Mouse (Mus musculus): ENCODE measurements around the gene Csmd2. TPM values are rescaled to one million over a fixed set of nuclear protein-coding genes. Genes with fewer than 3 reads are reported as not detected.

Gene Csmd2
- polyA plus RNA-seq, 2 experiments = 0.22 to 0.33 TPM

DNA sequence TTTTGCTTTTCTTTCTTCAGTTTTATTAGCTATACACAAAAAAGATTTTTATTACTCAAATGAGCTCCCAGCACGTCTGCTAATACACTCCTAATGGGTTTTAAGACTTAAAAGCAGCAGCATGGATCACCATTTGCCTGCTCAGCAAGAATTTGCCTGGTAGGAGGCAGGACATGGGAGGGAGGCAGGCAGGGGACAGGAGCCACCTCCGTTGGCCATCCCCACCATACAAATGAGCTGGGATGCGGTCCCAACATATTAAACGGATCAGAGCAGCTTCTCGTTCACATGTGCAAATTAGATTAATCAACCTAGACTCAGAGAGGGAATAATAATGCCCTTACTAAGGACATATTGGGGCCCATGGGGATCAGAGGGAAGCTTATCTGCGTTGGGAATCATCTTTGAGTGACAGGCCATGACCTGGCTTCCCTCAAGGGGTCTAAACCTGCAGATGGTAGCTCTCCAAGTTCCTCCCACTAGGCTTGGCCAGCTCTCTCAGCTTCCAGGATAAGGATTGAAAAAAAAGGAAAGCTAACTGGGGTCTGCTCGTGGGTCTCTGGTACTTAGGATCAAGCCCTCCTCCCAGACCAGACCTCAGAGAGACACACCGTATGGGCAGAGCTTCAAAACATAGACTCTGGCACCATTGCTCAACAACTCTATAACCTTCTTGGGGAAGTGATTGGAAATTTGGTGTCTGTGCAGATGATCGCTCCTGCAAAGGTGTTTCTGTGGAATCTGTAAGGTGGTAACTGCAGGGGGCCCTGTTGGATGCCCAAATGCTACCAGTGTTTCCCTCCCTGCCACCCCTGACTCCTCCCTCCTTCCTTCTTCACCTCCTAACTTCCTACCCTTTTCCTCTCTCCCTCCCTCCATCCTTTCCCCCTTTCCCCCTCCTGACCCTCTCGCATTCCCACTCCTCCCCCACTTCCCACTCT, 153.8 kb downstream of the Csmd2 start:
- no peak for ATAC-seq (ENCODE audit: low FRiP score, low read depth)
- no peak overlapping the region for H3K4me2 ChIP-seq (replicated peaks; ENCODE audit: low read depth, low read length, severe bottlenecking)
- H3K27me3 ChIP-seq (ENCODE audit: control insufficient read depth, insufficient read depth, low read length) = no peaks in the 10 kb centered on the region
- no peak overlapping the region for H3K4me3 ChIP-seq (replicated peaks; ENCODE audit: low read length)
- no peak for TF ChIP-seq POLR2A (IDR thresholded peaks at IDR 0.05; ENCODE audit: borderline replicate concordance, extremely low read depth, insufficient read depth, insufficient read length)
- H3K36me3 ChIP-seq (ENCODE audit: control insufficient read depth, insufficient read depth, low read length) = no peaks in the 10 kb centered on the region
- 60% methylated on average over 10 of the region's 10 CpGs for WGBS
- DNase-seq (ENCODE audit: low spot score) = no peak
- H3K4me1 ChIP-seq (ENCODE audit: control insufficient read depth, insufficient read depth, low read length) = no peaks in the 10 kb centered on the region
- no peak overlapping the region for H3K27ac ChIP-seq (replicated peaks; ENCODE audit: low read depth, low read length)
- no peaks in the 10 kb centered on the region for H3K9me3 ChIP-seq (ENCODE audit: control insufficient read depth, low read length)
- H3K9ac ChIP-seq (ENCODE audit: low read depth, low read length, severe bottlenecking) = no peak overlapping the region

DNA sequence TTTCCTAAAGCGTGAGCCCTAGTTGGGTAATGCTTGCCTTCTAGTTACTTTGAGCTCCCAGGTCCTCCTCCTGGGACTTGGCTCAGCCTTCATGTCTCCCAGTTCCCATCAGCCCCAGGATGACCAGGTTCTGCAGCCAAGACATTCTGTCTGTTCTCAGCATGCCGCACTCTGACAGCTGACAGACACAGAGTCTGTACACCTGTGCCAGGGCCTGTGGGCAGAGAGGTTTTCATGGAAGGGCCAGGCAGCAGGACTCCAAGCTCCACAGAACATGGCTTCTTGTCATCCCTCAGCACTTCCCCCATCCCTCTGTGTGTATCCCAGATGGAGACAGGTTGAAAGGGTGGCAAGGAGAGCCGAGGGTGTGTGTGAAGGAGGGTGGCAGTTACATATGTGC, 154.6 kb downstream of the Csmd2 start:
- Histone ChIP-seq H3K27ac (replicated peaks; ENCODE audit: low read depth, low read length) (no peak overlapping the region), H3K9ac (ENCODE audit: low read depth, low read length, severe bottlenecking) (no peak overlapping the region), H3K9me3 (ENCODE audit: control insufficient read depth, low read length) (no peaks in the 10 kb centered on the region), H3K27me3 (ENCODE audit: control insufficient read depth, insufficient read depth, low read length) (no peaks in the 10 kb centered on the region), H3K4me1 (ENCODE audit: control insufficient read depth, insufficient read depth, low read length) (no peaks in the 10 kb centered on the region), H3K4me2 (replicated peaks; ENCODE audit: low read depth, low read length, severe bottlenecking) (no peak overlapping the region), H3K36me3 (ENCODE audit: control insufficient read depth, insufficient read depth, low read length) (no peaks in the 10 kb centered on the region), H3K4me3 (replicated peaks; ENCODE audit: low read length) (no peak overlapping the region)
- no peak for TF ChIP-seq POLR2A (IDR thresholded peaks at IDR 0.05; ENCODE audit: borderline replicate concordance, extremely low read depth, insufficient read depth, insufficient read length)
- 80% methylated on average over 3 of the region's 3 CpGs for WGBS
- no peak for ATAC-seq (ENCODE audit: low FRiP score, low read depth)
- DNase-seq (ENCODE audit: low spot score) = no peak

DNA sequence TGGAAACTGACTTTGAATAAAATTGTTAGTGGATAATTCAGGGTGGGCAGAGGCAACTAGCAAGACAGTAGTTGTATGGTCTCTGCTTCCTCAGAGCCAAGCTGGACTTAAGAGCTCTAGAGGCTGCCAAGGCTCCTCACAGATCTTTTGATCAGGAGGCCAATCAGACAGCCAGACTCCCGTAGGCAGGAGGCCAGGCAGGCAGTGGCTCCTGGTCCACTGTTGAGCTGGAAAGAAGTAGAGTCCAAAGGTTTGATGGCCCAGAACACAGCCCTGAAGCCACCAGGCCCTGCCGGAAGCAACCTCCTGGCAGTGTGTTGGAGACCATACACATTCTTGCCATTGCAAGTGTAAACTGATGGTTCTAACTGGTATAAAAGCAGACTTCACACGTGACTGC, 155.5 kb downstream of the Csmd2 start:
- no peak for TF ChIP-seq POLR2A (IDR thresholded peaks at IDR 0.05; ENCODE audit: borderline replicate concordance, extremely low read depth, insufficient read depth, insufficient read length)
- 78% methylated on average over 3 of the region's 3 CpGs for WGBS
- ATAC-seq (ENCODE audit: low FRiP score, low read depth) = no peak

DNA sequence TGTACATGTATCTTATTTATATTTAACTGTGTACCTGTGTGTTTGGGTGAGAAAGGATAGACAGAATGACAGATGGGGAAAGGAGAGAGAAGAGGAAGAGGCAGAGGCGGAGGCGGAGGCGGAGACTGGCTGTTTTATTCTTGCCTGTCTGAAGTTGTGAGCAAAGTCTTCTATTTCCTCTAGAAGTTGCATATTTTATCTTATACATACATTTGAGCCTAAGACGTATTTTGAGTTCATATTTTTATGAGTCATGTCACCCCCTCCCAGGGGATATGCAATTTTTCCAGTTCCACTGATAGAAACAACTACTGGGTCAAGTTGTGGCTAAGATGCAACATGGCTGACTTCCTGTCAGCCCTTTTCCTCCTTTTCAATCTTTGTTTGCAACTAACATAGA, 161.9 kb downstream of the Csmd2 start:
- Histone ChIP-seq H3K27me3 (ENCODE audit: control insufficient read depth, insufficient read depth, low read length) (no peaks in the 10 kb centered on the region), H3K36me3 (ENCODE audit: control insufficient read depth, insufficient read depth, low read length) (no peaks in the 10 kb centered on the region), H3K4me3 (replicated peaks; ENCODE audit: low read length) (no peak overlapping the region), H3K27ac (replicated peaks; ENCODE audit: low read depth, low read length) (no peak overlapping the region), H3K9ac (ENCODE audit: low read depth, low read length, severe bottlenecking) (no peak overlapping the region), H3K4me1 (ENCODE audit: control insufficient read depth, insufficient read depth, low read length) (no peaks in the 10 kb centered on the region), H3K9me3 (ENCODE audit: control insufficient read depth, low read length) (no peaks in the 10 kb centered on the region), H3K4me2 (replicated peaks; ENCODE audit: low read depth, low read length, severe bottlenecking) (no peak overlapping the region)
- ATAC-seq (ENCODE audit: low FRiP score, low read depth) = no peak
- WGBS = 90% methylated on average over 4 of the region's 4 CpGs
- TF ChIP-seq POLR2A (IDR thresholded peaks at IDR 0.05; ENCODE audit: borderline replicate concordance, extremely low read depth, insufficient read depth, insufficient read length) = no peak
- no peak for DNase-seq (ENCODE audit: low spot score)

More for the DNA sequence above, 155.5 kb downstream of the Csmd2 start:
- no peak overlapping the region for H3K4me2 ChIP-seq (replicated peaks; ENCODE audit: low read depth, low read length, severe bottlenecking)
- H3K4me1 ChIP-seq (ENCODE audit: control insufficient read depth, insufficient read depth, low read length) = no peaks in the 10 kb centered on the region
- H3K4me3 ChIP-seq (replicated peaks; ENCODE audit: low read length) = no peak overlapping the region
- DNase-seq (ENCODE audit: low spot score) = no peak
- H3K36me3 ChIP-seq (ENCODE audit: control insufficient read depth, insufficient read depth, low read length) = no peaks in the 10 kb centered on the region
- no peaks in the 10 kb centered on the region for H3K27me3 ChIP-seq (ENCODE audit: control insufficient read depth, insufficient read depth, low read length)
- no peak overlapping the region for H3K27ac ChIP-seq (replicated peaks; ENCODE audit: low read depth, low read length)
- H3K9ac ChIP-seq (ENCODE audit: low read depth, low read length, severe bottlenecking) = no peak overlapping the region
- no peaks in the 10 kb centered on the region for H3K9me3 ChIP-seq (ENCODE audit: control insufficient read depth, low read length)

DNA sequence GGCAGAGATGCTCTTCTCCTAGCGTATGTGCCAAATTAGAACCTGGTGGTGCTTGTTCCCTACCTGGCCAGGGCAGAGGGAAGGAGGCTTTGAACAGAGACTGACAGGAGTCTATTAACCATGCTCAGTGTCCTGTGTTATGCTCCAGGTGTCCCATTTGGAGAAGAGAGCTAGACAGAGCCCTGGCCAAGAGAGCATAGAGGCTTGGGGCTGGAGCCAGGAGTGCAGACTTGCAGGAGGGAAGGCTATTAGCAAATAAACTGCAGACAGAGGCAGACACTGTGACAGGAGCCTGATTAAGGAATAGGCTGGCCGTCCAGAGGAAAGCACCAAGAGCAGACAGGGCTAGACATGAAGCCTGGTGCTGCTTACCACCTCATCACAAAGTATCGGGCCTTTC, 164.4 kb downstream of the Csmd2 start:
- H3K27ac ChIP-seq (replicated peaks; ENCODE audit: low read depth, low read length) = no peak overlapping the region
- 59% methylated on average over 3 of the region's 3 CpGs for WGBS
- DNase-seq (ENCODE audit: low spot score) (no peak), ATAC-seq (ENCODE audit: low FRiP score, low read depth) (no peak)
- H3K27me3 ChIP-seq (ENCODE audit: control insufficient read depth, insufficient read depth, low read length) = no peaks in the 10 kb centered on the region
- H3K9me3 ChIP-seq (ENCODE audit: control insufficient read depth, low read length) = no peaks in the 10 kb centered on the region
- no peaks in the 10 kb centered on the region for H3K4me1 ChIP-seq (ENCODE audit: control insufficient read depth, insufficient read depth, low read length)
- no peak overlapping the region for H3K4me2 ChIP-seq (replicated peaks; ENCODE audit: low read depth, low read length, severe bottlenecking)
- H3K9ac ChIP-seq (ENCODE audit: low read depth, low read length, severe bottlenecking) = no peak overlapping the region
- no peak overlapping the region for H3K4me3 ChIP-seq (replicated peaks; ENCODE audit: low read length)
- no peaks in the 10 kb centered on the region for H3K36me3 ChIP-seq (ENCODE audit: control insufficient read depth, insufficient read depth, low read length)
- no peak for TF ChIP-seq POLR2A (IDR thresholded peaks at IDR 0.05; ENCODE audit: borderline replicate concordance, extremely low read depth, insufficient read depth, insufficient read length)

Data from limb, embryonic 14.5 days (tissue).